Mouse (Mus musculus): ENCODE measurements at regions not wholly inside any gene's neighbourhood (a gene's known extent, or its start where the extent isn't known, plus 50 kb on each side); places are given as distances from the start of the nearest gene placed in this dataset.
"Not testable (repeated sequence)": the region's sequence is repeated elsewhere in the genome, so short reads cannot be mapped to it uniquely, and the experiment has no call there.

DNA sequence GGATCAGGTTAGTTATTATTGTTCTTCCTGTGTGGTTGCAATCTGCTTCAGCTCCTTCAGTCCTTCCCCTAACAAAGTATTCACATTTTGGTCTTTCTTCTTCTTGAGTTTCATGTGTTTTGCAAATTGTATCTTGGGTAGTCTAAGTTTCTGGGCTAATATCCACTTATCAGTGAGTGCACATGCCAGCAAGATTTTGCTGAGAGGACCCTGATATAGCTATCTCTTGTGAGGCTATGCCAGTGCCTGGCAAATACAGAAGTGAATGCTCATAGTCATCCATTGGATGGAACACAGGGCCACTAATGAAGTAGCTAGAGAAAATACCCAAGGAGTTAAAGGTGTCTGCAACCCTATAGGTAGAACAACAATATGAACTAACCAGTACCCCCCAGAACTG lies 1053.0 kb upstream of the Nova1 start:
- DNase-seq (ENCODE audit: low read depth, low spot score), result not testable (repeated sequence)

DNA sequence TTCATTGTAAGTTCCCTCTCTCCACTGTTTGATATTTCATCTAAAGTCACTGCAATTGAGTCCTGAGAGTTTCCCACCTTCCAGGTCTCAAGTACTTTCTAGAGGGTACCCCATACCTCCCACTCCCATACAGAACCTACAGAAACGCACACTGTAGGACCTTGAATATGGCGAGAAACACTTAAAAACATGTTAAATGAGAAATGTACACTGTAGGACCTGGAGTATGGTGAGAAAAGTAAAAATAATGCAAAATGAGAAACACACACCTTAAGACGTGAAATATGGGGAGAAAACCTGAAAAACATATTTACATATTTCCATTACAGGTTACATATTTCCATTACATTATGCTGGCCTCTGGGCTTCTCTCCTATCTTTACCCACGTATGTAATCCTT lies 1015.1 kb upstream of the Nova1 start:
- DNase-seq (ENCODE audit: low read depth, low spot score), result peak; percentile 9
